Mouse (Mus musculus): ENCODE measurements at regions not wholly inside any gene's neighbourhood (a gene's known extent, or its start where the extent isn't known, plus 50 kb on each side); places are given as distances from the start of the nearest gene placed in this dataset.

GRCm38 (mm10) chr5:119348303-119348702, 322.2 kb upstream of the Tbx3 start:
- H3K36me3 ChIP-seq (ENCODE audit: control insufficient read depth in 1 of 2, insufficient read depth in 2 of 2, low read length in 2 of 2) = no peaks in the 10 kb centered on the region
- no peak overlapping the region for H3K4me3 ChIP-seq (ENCODE audit: control insufficient read depth in 1 of 2, insufficient read depth in 1 of 2, low read depth in 2 of 2, low read length in 2 of 2)
- DNase-seq (ENCODE audit: low read depth, low spot score) = no peak
- H3K79me2 ChIP-seq (ENCODE audit: control insufficient read depth, insufficient read depth, low read length, poor library complexity) = no peaks in the 10 kb centered on the region
- no peaks in the 10 kb centered on the region for H3K27me3 ChIP-seq (ENCODE audit: control insufficient read depth in 1 of 2, insufficient read depth in 2 of 2, low read length in 2 of 2)
- H3K9me3 ChIP-seq (replicated peaks; ENCODE audit: insufficient read depth, low read length) = no peaks in the 10 kb centered on the region
- no peak overlapping the region for H3K27ac ChIP-seq (ENCODE audit: control insufficient read depth, low read depth, low read length)
- H3K4me1 ChIP-seq (ENCODE audit: control insufficient read depth in 1 of 2, insufficient read depth in 2 of 2, low read length in 2 of 2) = no peaks in the 10 kb centered on the region
- TF ChIP-seq SMC3 (IDR thresholded peaks at IDR 0.05; ENCODE audit: low read depth, low read length) = no peak
- no peak for TF ChIP-seq TBP (IDR thresholded peaks at IDR 0.05; ENCODE audit: low read depth, low read length)
- no peak for TF ChIP-seq E2F4 (IDR thresholded peaks at IDR 0.05; ENCODE audit: borderline replicate concordance, low read depth, low read length)
- no peak for TF ChIP-seq ZNF384 (IDR thresholded peaks at IDR 0.05; ENCODE audit: low read depth, low read length)
- TF ChIP-seq CHD1 (IDR thresholded peaks at IDR 0.05; ENCODE audit: low read depth, low read length) = no peak
- no peak for TF ChIP-seq RCOR1 (IDR thresholded peaks at IDR 0.05; ENCODE audit: low read depth, low read length)
- H3K9ac ChIP-seq (ENCODE audit: control insufficient read depth, low read depth, low read length, poor library complexity, severe bottlenecking) = no peak overlapping the region

GRCm38 (mm10) chr5:119349395-119349794, 321.1 kb upstream of the Tbx3 start:
- no peak for TF ChIP-seq TBP (IDR thresholded peaks at IDR 0.05; ENCODE audit: low read depth, low read length)
- Histone ChIP-seq H3K4me1 (ENCODE audit: control insufficient read depth in 1 of 2, insufficient read depth in 2 of 2, low read length in 2 of 2) (no peaks in the 10 kb centered on the region), H3K79me2 (ENCODE audit: control insufficient read depth, insufficient read depth, low read length, poor library complexity) (no peaks in the 10 kb centered on the region), H3K27ac (ENCODE audit: control insufficient read depth, low read depth, low read length) (no peak overlapping the region), H3K27me3 (ENCODE audit: control insufficient read depth in 1 of 2, insufficient read depth in 2 of 2, low read length in 2 of 2) (no peaks in the 10 kb centered on the region), H3K36me3 (ENCODE audit: control insufficient read depth in 1 of 2, insufficient read depth in 2 of 2, low read length in 2 of 2) (no peaks in the 10 kb centered on the region), H3K9me3 (replicated peaks; ENCODE audit: insufficient read depth, low read length) (no peaks in the 10 kb centered on the region), H3K4me3 (ENCODE audit: control insufficient read depth in 1 of 2, insufficient read depth in 1 of 2, low read depth in 2 of 2, low read length in 2 of 2) (no peak overlapping the region), H3K9ac (ENCODE audit: control insufficient read depth, low read depth, low read length, poor library complexity, severe bottlenecking) (no peak overlapping the region)
- DNase-seq (ENCODE audit: low read depth, low spot score) = no peak

- Histone ChIP-seq H3K9me3 (replicated peaks; ENCODE audit: insufficient read depth, low read length) (no peaks in the 10 kb centered on the region), H3K4me1 (ENCODE audit: control insufficient read depth in 1 of 2, insufficient read depth in 2 of 2, low read length in 2 of 2) (no peaks in the 10 kb centered on the region), H3K4me3 (ENCODE audit: control insufficient read depth in 1 of 2, insufficient read depth in 1 of 2, low read depth in 2 of 2, low read length in 2 of 2) (no peak overlapping the region), H3K27ac (ENCODE audit: control insufficient read depth, low read depth, low read length) (no peak overlapping the region), H3K9ac (ENCODE audit: control insufficient read depth, low read depth, low read length, poor library complexity, severe bottlenecking) (no peak overlapping the region), H3K27me3 (ENCODE audit: control insufficient read depth in 1 of 2, insufficient read depth in 2 of 2, low read length in 2 of 2) (no peaks in the 10 kb centered on the region), H3K79me2 (ENCODE audit: control insufficient read depth, insufficient read depth, low read length, poor library complexity) (no peaks in the 10 kb centered on the region), H3K36me3 (ENCODE audit: control insufficient read depth in 1 of 2, insufficient read depth in 2 of 2, low read length in 2 of 2) (no peaks in the 10 kb centered on the region)
- TF ChIP-seq MYC (IDR thresholded peaks at IDR 0.05; ENCODE audit: low read depth, low read length) = no peak
- TF ChIP-seq ETS1 (IDR thresholded peaks at IDR 0.05; ENCODE audit: low read depth, low read length) = no peak
- no peak for DNase-seq (ENCODE audit: low read depth, low spot score)
Measured at GRCm38 (mm10) chr5:119350325-119350915, 320.0 kb upstream of the Tbx3 start.

GRCm38 (mm10) chr5:119355471-119355870, 315.0 kb upstream of the Tbx3 start:
- Histone ChIP-seq H3K9me3 (replicated peaks; ENCODE audit: insufficient read depth, low read length) (no peaks in the 10 kb centered on the region), H3K79me2 (ENCODE audit: control insufficient read depth, insufficient read depth, low read length, poor library complexity) (no peaks in the 10 kb centered on the region), H3K9ac (ENCODE audit: control insufficient read depth, low read depth, low read length, poor library complexity, severe bottlenecking) (no peak overlapping the region), H3K27ac (ENCODE audit: control insufficient read depth, low read depth, low read length) (no peak overlapping the region), H3K27me3 (ENCODE audit: control insufficient read depth in 1 of 2, insufficient read depth in 2 of 2, low read length in 2 of 2) (no peaks in the 10 kb centered on the region), H3K36me3 (ENCODE audit: control insufficient read depth in 1 of 2, insufficient read depth in 2 of 2, low read length in 2 of 2) (no peaks in the 10 kb centered on the region), H3K4me1 (ENCODE audit: control insufficient read depth in 1 of 2, insufficient read depth in 2 of 2, low read length in 2 of 2) (no peaks in the 10 kb centered on the region), H3K4me3 (ENCODE audit: control insufficient read depth in 1 of 2, insufficient read depth in 1 of 2, low read depth in 2 of 2, low read length in 2 of 2) (no peak overlapping the region)
- TF ChIP-seq BHLHE40 (IDR thresholded peaks at IDR 0.05; ENCODE audit: borderline replicate concordance, low read depth, low read length) (no peak), USF1 (IDR thresholded peaks at IDR 0.05; ENCODE audit: low read depth, low read length) (no peak), MEF2A (IDR thresholded peaks at IDR 0.05; ENCODE audit: extremely low read depth, insufficient replicate concordance, low read depth, low read length, poor library complexity, severe bottlenecking) (no peak), HCFC1 (IDR thresholded peaks at IDR 0.05; ENCODE audit: low read depth, low read length) (no peak), SMC3 (IDR thresholded peaks at IDR 0.05; ENCODE audit: low read depth, low read length) (no peak), CTCF (IDR thresholded peaks at IDR 0.05 in 2 of 3, conservative IDR thresholded peaks at IDR 0.05 in 1 of 3; ENCODE audit: control insufficient read depth in 1 of 3, insufficient read depth in 1 of 3, low read depth in 2 of 3, low read length in 3 of 3, poor library complexity in 1 of 3, severe bottlenecking in 1 of 3) (no peak), KAT2A (conservative IDR thresholded peaks at IDR 0.05; ENCODE audit: low read depth, low read length) (no peak), MXI1 (IDR thresholded peaks at IDR 0.05; ENCODE audit: low read depth, low read length) (no peak), POLR2AphosphoS2 (IDR thresholded peaks at IDR 0.05; ENCODE audit: low read length) (no peak)
- no peak for DNase-seq (ENCODE audit: low read depth, low spot score)
